Mouse (Mus musculus) left cerebral cortex, adult 2 months (tissue): ENCODE results near the gene Lrrc61. TPM values are rescaled to one million over a fixed set of nuclear protein-coding genes. Genes with fewer than 3 reads are reported as not detected.

Source experiments
- DNase-seq, 2 experiments: peaks; one replicate each; pipeline ENCODE4 v3.0.0; 2021 to 2022; ENCODE audit warnings: low spot score in 2 of 2, mixed read lengths in 1 of 2; ENCODE audit errors: extremely low spot score in 1 of 2
- H3K27ac ChIP-seq: fragments of 200-600 bp; 2 replicates; pipeline ENCODE4 v1.8.1; 2022
- H3K4me3 ChIP-seq: fragments of 200-600 bp; 2 replicates; pipeline ENCODE4 v1.8.1; 2022
- CTCF ChIP-seq: fragments of 200-600 bp; IDR thresholded peaks from 2 replicates; pipeline ENCODE4 v1.8.1; 2022; ENCODE audit warnings: antibody characterized with exemption, mild to moderate bottlenecking, moderate library complexity
- intact Hi-C: fragments of 180-260 bp; cut with DNase I; formaldehyde crosslinking; loops from one replicate; pipeline ENCODE4 v1.15.1; 2025
- total RNA-seq, 2 experiments: library from RNA; stranded (reverse); gene quantifications; 2 replicates each; pipeline ENCODE4 v1.2.3; 2021

The Lrrc61 gene
- total RNA-seq, 2 experiments from 2014 or later: 35.8 to 36.8 TPM

DNA sequence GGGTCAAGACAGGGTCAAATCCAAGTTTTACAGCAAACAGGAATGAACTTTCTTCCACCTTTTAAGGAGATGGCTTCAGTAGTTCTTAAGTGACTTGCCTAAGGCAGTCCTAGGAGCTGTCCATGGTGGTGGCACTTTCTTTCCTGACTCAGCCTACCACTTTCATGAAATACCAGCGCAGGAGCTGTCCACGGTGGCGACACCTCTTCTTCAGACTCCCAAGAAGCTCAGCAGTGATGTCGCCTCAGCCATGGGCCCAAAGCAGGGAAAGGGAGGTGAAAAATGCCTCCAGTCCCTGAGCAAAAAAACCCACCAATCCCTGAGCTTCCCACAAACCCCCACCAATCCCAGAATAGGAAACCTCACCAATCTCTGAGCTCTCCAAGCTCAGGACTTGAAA lies 1.7 kb upstream of the Lrrc61 start:
- no peak for DNase-seq
- Histone ChIP-seq H3K27ac (no peak overlapping the region), H3K4me3 (no peak overlapping the region)
- TF ChIP-seq CTCF: no peak
- intact Hi-C loops: no loop called here

DNA sequence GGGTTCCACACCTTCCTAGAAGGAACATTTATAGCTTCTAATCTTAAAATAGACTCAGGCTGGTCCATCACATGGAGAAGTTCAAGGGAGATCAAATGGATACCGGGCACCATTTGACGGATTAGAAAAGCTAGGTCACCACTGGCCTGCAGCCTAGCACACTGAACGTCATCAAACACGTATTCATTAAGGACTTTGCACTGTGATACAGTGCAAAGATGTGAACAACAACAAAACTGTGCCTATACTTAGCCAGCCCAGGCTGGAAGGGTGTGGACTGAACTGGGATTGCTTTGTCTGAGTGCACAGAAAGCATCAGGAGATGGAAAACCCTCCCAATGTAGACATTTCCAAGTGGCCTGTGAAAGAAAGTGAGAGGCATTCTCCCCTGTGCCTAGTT lies 777 bp upstream of the Lrrc61 start:
- H3K27ac ChIP-seq: peak overlapping the region; percentile 100
- intact Hi-C loops: loop anchor here (1.0 to 2.0 kb wide), 3 partner anchors 17 to 73 kb away; partner anchors contain the start of genes AI854703 and Atp6v0e2
- no peak for DNase-seq
- TF ChIP-seq CTCF: no peak
- peak overlapping the region; percentile 74 for H3K4me3 ChIP-seq

DNA sequence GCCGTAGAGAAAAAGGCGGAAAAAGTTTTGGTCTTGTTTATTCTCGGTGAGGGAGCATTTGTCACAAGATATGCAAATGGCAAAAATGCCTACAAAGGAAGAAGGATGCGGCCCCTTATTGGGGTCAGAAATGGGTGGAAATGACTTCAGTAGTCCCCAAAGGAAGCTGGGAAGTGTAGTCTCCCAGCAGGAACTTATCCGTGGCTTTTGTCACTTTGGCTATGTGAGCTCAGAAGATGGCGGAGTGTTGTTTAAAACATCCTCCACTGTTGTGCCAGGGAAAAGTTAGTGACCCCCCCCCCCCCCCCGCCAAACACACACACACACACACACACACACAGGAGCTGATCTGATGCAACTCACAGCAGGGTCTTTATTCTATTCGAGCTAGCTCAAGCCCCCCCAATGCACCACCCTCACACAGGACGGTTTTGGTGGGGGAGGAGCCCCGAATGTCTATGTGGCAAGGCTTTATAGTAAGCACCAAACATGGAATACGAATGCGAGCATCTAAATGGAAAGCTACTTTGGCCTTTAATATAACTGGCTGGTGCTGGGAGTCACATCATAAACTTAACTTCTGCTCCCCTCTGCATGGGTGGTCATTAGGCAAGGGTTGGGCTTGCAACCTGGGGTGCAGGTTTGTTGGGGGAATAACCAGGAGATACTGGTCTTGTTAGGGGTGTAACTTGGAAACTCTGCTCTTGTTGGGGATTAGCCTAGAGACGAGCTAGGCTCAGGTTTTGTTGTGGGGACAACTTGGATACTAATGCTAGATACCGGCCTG lies 701 bp downstream of the Lrrc61 start:
- Histone ChIP-seq H3K27ac (peak overlapping the region; percentile 100), H3K4me3 (peak overlapping the region; percentile 74)
- DNase-seq: peak; percentile 47 to 64
- TF ChIP-seq CTCF: no peak
- intact Hi-C loops: loop anchor here (2.0 kb wide), 2 partner anchors 40 to 72 kb away; partner anchors contain the start of gene AI854703

DNA sequence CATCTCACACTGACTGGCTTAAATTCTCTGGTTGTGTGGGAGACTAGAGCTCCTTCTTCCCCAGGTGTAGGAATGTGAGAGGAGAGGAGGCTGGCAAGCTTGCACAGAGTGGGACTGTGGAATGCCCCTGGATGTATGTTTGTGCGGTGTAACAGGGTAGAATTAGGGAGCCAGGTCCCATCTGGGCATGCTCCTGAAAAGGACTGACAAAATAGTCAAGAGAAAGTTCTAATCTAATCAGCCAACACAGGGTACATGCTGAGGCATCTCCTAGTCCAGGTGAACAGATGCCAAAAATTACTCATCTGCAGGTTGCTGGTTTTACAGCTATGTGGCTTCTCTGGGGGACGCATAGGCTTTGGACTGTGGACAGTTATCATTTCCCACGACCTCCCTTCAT lies 1.4 kb downstream of the Lrrc61 start:
- intact Hi-C loops: loop anchor here (2.0 kb wide), 2 partner anchors 39 to 71 kb away; partner anchors contain the start of gene AI854703
- no peak for TF ChIP-seq CTCF
- Histone ChIP-seq H3K4me3 (no peak overlapping the region), H3K27ac (no peak overlapping the region)
- DNase-seq: no peak

DNA sequence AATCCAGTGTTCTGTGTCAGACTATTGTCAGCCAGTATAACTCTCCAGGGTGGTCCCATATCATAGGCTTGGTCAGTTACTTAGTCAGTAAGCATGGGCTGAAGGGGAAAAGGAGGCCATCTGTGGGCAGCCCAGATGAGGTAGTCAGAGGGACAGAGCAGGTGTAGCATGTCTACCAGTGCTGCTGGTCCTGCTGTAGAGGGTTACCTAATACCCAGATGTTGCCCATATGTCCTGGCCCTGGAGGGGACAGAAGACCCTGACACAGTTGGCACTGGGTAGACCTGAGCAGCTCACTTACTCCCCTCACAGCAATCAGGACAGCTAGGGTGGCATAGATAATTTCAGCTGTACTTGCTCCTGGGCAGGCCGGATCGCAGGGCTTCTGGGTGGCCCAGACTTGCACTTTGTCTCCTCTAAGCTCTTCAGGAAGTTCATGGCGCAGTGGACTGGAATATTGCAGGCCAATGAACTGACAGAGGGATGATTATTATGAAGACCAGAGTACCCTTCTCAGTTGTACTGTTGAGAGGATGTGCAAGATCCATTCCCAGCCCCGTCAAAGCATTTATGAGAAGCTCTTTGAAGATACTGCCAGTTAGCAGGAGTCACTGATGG lies 11.2 kb downstream of the Lrrc61 start:
- DNase-seq: no peak
- intact Hi-C loops: no loop called here
- Histone ChIP-seq H3K27ac (no peak overlapping the region), H3K4me3 (no peak overlapping the region)
- no peak for TF ChIP-seq CTCF

DNA sequence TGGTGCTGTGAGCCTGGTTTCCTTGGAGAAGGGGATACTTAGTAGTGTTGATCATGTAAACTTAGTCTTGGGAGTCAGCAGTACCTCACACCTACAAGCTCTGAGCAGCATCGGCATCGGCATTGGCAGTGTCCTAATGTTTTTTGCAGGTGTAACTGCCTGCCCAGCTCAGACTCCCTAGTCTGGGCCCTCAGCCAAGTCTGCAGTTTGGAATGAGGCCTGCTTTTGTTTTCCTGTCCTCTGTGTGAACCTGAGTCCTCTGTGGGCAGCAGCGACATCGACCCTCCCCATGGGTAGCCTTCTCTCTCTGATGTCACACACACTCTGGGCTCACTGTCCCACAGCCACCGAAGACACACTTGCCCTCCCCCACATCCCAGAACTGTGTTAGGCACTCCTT lies 11.7 kb downstream of the Lrrc61 start:
- H3K4me3 ChIP-seq: no peak overlapping the region
- H3K27ac ChIP-seq: no peak overlapping the region
- no peak for DNase-seq
- TF ChIP-seq CTCF: no peak
- intact Hi-C loops: no loop called here

DNA sequence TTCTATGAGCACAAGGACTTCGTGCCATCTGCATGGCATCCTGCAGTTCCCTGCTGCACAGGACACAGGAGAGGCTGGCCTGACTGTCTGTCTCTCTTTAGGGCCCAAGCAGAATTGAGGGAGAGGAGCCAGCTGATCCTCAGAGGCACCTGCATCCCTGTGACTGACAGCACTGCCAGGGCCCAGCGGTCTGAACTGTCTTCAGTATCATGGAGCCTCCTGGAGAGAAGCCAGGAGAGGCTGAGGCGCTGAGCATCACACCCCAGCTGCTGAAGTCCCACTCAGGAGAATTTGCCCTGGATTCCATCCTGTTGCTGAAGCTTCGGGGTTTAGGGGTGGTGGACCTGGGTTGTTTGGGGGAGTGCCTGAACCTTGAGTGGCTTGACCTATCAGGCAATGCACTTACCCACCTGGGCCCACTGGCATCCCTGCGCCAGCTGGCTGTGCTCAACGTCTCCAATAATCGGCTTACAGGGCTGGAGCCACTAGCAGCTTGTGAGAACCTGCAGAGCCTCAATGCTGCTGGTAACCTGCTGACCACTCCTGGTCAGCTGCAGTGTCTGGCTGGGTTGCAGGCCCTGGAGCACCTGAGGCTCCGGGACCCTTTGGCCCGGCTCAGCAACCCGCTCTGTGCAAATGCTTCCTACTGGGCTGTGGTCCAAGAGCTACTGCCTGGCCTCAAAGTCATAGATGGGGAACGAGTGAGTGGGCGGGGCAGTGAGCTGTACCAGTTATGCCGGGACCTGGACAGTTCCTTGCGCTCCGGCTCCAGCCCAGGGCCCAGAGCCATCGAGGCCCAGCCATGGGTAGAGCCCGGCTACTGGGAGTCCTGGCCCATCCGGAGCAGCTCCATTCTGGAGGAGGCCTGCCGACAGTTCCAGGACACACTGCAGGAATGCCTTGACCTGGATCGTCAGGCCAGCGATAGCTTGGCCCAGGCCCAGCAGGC lies 13.7 kb downstream of the Lrrc61 start:
- Histone ChIP-seq H3K4me3 (no peak overlapping the region), H3K27ac (no peak overlapping the region)
- TF ChIP-seq CTCF: no peak
- intact Hi-C loops: no loop called here
- DNase-seq: no peak

DNA sequence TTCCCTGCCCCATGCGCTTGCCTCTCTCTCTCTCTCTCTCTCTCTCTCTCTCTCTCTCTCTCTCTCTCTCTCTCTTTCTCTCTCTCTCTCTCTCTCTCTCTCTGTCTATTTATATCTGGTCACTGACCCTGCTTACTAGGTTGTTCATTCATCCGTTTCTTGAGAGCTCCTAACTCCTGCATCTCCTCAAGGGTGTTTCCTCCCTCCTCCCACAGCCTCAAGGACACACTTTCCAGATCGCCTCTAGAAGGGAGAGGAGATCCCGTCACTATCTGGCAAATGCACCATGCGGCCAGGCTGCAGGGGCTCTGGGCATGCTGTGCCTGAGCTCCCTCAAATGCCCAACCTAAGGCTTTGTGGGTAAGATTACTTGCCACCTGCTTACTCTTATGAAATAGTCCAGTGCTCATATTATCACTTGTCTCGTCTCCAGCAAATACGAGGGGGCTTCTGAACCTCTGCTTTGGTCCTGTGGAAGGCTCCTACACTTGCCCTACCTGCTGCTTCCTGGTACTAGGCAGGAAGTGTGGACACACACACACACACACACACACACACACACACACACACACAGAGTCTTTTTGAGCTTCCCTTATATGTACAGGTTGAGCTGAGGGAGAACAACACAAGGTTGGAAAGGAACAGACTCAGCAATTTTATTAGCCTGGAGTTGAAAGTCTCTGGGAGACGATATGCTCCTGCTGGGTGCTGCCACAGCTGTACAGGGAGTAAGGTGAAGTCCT lies 14.6 kb downstream of the Lrrc61 start:
- H3K27ac ChIP-seq: no peak overlapping the region
- no peak overlapping the region for H3K4me3 ChIP-seq
- no peak for DNase-seq
- TF ChIP-seq CTCF: no peak
- intact Hi-C loops: no loop called here

DNA sequence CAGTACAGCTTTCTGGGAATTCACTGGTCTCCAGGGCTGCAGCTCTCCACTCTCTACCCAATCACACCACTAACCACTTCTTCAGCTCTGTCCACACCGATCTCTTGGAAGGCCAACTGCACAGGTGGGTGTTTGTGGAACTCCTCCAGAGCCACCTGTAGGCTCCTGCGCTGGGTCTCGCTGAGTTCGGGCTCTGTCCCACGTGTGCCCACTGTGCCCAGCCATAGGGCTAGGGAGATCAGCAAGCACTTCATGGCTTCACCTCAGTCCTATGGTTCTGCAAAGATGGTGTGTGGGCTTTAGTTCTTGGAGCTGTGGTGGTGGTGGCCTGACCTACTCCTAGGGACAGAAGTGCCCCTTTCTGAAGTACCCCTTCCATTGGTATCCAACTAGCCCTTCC lies 17.4 kb downstream of the Lrrc61 start:
- DNase-seq: no peak
- intact Hi-C loops: no loop called here
- no peak for TF ChIP-seq CTCF
- Histone ChIP-seq H3K4me3 (no peak overlapping the region), H3K27ac (no peak overlapping the region)

DNA sequence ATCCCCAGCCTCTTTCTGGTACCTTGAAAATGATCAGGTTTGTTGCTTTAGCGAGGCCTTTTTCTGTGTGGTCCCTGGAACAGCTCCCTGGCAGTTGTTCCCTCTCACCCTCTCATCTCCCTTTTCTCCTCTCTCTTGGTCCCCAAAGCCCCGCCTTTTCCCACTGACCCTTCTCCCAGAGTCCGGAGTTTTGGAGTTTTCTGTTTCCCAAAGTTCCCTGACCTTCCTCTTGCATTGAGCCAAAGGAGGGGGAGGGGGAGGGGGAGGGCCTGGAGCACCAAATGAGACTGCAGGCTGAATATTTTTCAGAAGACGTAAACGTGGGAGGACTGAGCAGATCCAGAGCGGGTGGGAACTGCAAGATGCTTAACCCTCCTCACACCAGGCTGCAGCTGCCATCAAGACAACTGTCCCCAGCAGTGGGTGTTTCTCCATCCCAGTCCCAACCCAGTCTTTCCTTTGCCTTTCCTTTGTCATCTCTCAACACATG lies 18.0 kb downstream of the Lrrc61 start, which contains the start of gene Rarres2:
Rarres2 (minus strand) TSS at position 218 of the 490 bp plus-strand sequence.
- no peak within 1 kb of the TSS for H3K4me3 ChIP-seq
- intact Hi-C loops: no loop called here
- no peak for DNase-seq
- H3K27ac ChIP-seq: no peak within 1 kb of the TSS
- no peak for TF ChIP-seq CTCF

DNA sequence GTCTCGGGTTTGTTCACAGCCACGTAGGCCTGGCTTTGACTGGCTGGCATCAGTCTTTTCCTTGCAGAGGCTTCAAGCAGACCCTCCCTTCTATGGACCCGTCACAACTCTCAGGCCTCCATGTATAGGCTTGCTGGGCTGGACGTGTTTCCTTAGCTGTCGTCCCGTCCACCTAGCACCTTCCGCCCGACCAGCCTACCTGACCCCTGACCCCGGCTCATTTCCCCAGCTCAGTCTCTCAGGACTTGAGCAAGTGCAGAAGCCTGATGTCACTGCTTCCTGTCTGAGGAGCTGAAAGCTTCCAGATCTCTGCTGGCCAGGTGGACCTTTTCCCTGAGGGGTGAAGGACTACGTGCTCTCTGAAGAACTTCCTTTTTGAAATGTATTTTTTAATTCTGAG lies 18.7 kb downstream of the Lrrc61 start:
- H3K27ac ChIP-seq: no peak overlapping the region
- TF ChIP-seq CTCF: no peak
- H3K4me3 ChIP-seq: no peak overlapping the region
- no peak for DNase-seq
- intact Hi-C loops: no loop called here
